Mouse (Mus musculus): ENCODE measurements around the gene Ccdc180.

The Ccdc180 gene

DNA sequence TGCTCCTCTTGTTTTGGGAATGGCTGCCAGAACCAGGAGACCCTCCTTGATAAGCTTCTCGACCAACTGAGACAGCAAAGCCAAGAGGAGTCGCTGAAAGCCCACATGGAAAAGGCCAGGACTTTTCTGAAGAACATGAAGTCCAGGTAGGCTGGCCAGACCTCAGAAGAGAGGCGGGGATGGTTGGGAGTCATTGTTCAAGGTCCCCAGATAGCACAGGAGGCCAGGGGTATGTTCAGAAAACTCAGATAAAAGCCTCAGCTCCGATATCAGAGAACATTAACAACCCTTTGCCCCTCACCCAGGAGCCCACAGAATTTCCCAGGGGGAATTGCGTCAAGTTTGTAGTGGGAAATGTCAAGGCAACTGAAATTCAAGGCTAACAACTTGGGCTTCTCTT is 21.2 kb downstream of the Ccdc180 start:
- no peak for DNase-seq (ENCODE audit: low read depth, low spot score)

DNA sequence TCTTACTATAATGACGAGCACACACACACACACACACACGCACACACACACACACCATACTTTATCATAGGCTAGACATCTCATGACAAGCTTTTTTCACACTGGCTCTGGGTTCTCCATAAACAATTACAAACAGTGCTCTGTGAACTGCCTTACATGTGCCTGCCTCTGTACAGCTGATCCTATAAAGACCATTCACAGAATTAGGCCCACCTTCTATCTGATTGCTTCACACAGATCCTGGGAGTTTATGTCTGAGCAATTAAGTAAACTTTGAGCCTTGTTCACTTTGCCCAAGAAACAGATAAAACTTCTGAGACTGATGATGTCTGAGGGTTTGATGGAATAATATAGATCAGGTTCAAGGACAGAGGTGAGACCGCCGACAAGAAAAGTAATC is 21.8 kb downstream of the Ccdc180 start:
- DNase-seq (ENCODE audit: low read depth, low spot score): no peak

DNA sequence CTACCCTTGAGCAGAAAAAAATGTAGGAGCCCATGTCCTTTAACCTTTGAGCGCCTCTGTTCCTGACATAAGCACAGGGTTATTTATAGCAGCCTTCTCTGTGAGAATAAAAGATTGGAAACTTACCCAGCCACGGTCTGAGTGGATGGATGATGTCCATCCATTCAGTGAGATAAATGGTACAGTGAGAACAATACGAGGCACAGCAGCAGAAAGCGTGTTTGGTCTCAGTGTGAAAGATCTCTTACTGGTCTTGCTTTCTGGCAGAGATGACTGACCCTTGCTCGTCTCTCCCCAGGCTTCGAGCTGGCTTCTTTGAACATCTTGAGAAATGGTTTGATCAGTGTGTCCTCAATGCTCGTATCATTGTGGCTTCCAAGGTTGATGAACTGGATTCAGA is 27.0 kb downstream of the Ccdc180 start:
- no peak for DNase-seq (ENCODE audit: low read depth, low spot score)

DNA sequence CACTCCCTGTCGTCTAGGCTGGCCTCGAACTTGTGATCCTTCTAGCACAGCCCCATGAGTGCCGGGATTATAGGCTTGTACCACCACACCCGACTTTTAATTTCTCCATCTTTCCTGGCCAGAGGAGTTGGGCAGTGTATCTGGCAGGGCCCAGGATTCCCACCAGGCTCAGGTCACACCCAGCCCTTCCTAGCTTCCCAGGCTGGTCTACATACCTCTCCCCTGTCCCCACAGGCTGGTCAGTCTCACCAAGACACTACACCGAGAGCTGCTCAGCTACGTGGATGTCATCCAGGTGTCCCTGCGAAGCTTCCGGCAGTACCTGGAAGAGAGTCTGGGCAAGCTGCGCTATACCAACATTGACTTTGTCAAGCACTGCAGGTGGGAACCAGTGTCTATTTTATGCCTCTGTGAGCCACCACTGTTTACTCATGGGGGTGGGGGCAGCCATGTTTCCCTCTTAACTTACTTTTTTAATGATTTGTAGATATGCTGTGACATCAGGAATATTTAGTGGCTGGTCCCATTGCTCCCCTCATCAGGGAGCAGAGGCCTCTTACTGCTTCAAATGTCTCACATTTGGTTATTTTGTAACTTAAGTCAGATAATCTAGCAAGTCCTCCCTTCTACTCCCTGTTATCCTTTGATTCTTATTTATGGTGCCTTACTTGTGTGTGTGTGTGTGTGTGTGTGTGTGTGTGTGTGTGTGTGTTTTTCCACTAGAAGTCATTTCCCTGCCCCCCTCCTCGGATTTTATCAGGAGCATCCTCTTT is 31.7 kb downstream of the Ccdc180 start:
- DNase-seq (ENCODE audit: low read depth, low spot score): no peak

DNA sequence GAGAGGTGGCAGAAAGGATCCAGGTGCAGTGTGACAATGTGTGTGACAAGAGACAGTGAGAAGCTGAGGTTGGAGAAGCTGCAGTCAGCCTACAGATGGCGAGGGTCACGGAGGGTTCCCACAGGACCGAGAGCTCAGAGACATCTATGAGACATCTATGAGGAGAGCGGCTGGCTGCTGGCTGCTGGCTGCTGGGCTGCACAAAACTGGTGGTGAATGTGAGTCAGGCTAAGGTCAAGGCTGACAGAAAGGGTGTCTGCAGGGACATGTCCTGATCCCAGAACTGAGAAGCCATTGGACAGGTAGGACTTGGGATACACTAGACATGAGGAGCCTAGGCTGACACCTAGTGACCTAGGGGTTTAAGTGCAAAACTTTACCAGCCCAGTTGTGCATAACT is 33.9 kb downstream of the Ccdc180 start:
- DNase-seq (ENCODE audit: low read depth, low spot score): no peak

DNA sequence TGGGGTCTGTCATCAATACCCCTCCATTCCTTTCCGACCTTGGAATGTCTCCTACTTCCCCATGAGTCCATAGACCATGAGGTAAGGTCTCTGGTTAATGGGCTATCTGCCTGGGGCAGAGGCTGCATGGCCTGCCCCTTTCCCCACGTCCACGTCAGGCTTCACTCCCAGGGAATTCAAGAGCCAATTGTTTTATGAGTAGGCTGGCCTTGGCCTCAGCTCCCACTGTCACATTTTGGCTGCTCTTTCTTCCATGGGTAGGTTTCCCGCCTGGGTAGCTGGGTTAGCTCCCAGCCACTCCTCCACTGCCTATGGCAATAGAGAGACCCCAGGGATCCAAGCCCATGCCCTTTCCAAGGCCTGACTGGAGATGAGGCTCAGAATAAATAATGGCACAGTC is 38.5 kb downstream of the Ccdc180 start:
- no peak for DNase-seq (ENCODE audit: low read depth, low spot score)

DNA sequence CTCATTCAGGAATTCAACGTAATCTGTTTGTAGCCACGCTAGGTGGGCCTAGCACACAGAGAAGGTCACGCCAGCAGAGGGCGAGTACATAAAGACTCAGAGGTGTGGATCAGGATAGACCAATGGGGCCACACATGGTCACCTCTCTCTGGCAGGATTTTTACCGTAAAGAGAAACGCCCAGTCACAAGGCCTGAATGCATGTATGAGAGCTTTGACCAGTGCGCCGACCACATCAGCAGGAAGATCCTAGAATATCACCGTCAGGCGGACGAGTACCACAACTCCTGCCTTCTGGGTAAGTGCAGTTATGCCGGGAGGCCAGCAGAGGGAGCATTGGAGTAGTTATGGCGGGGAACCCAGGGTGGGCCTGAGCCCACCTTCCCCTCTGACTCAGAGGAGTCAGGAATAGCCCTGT is 51.5 kb downstream of the Ccdc180 start:
- DNase-seq (ENCODE audit: low read depth, low spot score): no peak

DNA sequence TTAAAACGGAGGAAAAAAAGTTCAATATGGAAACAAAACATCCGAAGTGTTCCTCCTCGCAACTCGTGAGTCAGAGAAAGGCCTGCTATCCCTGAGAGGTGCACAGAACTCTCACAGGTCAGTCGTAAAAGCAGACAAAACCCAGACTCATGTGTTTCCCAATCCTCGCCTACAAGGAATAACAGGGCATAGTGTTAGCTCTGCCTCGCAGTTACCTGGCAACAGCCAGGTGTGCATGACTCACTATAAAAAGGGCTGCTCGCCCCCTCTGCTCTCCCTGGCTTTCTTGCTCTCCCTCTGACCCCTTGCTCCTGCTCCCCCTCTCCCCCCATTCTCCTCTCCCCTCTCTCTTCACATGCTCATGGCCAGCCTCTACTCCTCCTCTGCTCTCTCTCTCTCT is 57.6 kb downstream of the Ccdc180 start:
- no peak for DNase-seq (ENCODE audit: low read depth, low spot score)

DNA sequence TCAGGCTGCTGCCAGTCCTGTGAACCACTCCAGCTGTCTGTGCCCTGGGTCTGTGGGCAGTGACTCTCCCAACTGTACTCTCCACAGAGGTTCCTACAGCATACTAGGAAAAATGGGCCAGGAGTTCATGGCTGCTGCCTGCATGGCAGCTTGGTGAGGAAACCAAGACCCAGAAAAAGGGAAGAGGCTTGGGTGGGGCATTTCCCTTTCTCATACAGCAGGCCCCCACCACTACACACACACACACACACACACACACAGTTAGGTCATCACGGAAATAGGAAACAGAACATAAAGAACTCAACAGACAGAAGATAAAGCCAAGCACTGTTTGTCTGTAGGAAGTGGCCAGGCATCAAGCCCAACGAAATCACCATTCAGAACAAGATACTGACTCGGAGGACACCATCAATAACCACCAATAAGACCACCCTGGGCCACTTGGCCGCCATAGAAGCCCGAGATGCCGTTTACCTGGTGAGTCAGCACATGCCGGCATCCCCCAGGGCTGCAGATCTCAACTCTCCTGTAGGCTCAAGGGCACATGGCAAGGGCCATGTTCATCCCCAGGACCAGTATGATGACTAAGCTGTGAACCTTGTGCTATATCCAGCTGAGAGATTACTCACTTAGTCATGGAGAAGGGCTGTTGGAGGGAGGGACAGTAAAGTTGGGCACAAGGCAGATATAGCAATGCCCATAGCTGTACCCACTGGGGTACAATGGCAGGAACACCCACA is 59.2 kb downstream of the Ccdc180 start:
- DNase-seq (ENCODE audit: low read depth, low spot score): peak; percentile 34

DNA sequence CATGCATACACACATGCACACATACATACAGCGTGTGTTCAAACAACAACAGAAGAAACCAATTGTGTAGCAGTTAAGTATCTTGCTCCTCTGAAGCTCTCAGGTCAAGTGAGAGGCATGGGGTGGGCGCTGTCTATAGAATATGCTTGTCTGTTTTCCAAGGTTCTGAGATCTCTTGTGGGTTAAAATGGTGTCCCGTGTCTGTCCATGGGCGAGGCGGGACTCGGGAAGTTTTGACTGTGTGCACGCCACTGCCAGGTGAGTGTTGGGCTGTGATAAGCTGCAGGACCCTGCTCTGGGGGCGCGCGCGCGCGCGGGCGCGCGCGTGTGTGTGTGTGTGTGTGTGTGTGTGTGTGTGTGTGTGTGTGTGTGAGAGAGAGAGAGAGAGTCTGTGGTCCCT is 61.7 kb downstream of the Ccdc180 start:
- no peak for DNase-seq (ENCODE audit: low read depth, low spot score)

DNA sequence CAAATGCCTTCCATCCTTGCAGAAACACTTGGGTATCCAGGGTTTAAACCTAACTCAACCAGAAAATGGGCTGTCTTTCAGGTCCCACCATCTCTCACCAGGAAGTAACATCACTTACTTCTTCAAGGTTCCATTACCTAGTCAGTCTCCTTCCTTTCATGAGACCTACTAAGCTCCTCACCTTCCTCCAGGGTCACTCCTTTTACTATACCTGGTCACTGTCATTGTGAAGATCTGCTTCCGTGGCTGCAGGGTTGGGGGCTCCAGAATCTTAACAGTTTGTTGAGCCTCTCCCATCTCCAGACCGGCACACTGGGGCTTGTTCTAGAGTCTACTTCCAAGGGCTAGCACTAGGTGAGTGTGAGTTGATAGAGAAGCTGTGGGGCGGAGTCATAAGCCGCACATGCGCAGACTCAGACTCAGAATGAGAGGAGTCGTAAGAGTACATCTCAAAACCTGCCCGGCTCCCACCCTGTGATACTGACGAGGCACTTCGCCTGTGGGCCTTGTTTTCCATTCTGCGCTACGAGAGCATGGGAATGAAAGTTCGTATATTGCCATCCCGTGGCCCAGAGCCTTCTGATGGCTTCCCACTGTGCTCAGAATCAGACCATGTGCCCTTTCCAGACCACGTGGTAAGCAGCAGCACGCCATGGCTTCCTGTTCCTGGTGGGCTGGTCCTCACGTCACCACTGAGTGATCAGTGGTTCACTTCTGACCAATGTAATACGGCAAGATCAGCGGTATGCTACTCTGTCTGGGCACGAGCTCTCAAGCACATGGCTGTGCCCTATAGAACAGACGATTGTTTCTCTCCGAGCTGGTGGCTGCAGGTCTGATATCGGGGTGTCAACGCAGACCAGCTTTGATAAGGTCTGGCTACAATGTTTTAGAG is 63.2 kb downstream of the Ccdc180 start:
- DNase-seq (ENCODE audit: low read depth, low spot score): no peak

DNA sequence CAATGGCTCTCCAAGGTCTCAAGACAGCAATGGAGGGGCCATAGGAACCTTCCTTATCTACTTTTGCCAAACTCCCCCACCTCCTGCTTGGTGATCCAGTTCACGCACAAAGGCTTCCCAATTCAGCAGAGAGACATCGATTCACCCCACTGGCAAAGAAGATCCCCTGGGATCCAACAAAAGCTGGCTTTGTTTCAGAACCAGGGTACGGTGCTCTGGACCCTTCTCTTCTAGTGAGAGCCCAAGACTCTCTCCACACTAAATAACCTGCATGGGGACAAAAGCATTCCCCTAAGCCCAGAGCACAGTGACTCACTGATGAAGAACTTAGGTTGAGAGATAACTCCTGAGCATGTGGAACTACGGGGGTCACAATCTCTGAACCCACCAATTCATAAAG is 65.1 kb downstream of the Ccdc180 start:
- no peak for DNase-seq (ENCODE audit: low read depth, low spot score)

DNA sequence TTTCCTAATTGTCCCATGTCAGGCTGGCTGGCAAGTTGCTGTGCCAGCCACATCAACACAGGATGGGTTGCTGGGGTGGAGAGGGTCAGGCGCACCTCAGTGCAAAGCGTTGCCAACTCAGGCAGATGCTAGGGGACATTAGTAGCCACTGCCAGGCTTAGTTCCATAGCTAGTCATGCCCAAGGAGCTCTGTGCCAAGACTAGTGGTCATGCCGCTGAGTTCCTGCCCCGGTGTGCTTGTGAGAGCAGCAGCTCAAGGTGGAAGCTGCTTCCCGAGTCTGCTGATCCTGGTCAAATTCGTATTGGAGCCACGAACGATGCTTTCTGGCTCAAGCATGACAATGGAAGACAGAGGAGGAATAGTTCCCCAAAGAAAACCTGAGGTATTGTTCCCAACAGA is 66.0 kb downstream of the Ccdc180 start:
- DNase-seq (ENCODE audit: low read depth, low spot score): no peak

DNA sequence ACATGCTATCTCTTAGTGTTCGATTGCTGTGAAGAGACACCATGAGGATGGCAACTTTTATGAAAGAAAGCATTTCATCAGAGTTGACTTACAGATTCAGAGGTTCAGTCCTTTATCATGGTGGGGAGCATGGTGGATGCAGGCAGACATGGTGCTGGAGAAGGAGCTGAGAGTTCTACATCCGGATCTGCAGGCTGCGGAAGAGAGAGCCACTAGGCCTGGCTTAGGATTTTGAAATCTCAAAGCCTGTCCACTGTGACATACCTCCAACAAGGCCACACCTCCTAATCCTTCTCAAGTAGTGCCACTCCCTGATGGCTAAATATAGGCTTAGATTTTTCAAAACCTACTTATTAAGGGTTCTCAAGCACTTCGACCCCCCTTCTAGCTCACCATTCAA is 66.6 kb downstream of the Ccdc180 start:
- DNase-seq (ENCODE audit: low read depth, low spot score): no peak

DNA sequence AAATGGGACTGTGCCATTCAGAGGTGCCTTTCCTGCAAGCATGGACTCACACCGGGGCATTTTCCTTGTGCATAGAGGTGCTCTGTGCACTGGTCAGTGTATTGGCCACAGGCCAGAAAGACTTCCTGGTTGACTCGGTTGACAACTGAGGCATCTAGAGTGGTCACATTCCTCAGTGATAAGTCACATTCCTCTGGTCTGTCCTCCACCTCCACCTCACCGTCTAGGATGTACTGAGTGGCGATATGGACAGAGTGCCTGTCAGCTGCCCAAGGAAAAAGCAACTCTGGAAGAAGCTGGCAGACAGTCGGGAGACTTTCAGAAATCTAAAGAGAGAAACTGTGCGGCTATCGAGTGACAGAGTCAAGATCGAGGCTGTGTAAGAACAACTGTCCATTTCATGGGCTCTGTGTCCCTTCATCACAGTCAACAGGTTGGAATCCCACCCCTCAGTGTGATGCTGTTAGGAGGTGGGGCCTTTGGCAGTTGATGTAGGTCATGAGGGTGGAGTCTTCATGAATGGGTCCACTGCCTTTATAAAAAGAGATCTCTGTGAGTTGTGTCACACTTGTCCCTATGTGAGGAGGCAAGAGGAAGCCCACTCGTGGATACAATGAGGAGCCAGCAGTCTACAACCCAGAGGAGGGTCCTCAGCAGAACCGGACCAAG is 74.8 kb downstream of the Ccdc180 start, which contains the start of gene Tdrd7:
TSS of gene Tdrd7 (plus strand) at position 564 of the 669 bp plus-strand sequence.
- DNase-seq (ENCODE audit: low read depth, low spot score): no peak

DNA sequence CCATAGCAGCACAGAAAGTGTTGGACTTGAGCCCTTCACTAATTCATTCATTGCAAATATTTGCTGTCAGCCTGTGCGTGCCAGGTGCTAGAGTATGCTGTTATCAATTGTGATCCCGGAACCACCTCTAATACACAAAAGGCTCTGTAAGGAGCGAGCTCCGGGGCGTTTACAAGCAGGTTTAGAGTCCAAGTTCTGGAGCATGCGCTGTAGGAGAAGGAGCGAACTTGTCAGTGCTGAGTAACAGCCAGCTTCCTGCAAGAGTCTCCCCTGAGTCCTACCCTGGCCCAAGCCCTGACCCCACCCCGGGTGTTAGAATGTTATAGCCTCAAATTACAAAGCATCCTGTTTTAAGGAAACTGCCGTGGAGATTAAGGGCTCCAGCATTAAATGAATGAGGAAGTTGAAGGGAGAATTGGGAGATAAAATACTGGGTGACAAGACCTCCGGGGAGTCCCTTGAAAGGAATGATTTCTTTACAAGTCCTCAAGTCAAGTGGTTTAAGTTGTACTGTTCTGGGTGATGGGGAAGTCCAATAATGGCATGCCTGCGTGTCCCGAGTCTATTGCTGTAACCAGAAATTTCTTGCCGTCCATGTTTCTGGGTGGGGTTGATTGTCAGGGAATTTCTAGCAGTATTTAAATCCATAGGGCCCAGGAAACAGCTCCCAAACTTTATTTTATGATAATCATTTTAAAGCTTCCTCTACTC is 75.8 kb downstream of the Ccdc180 start:
- peak; percentile 42 for DNase-seq (ENCODE audit: low read depth, low spot score)

DNA sequence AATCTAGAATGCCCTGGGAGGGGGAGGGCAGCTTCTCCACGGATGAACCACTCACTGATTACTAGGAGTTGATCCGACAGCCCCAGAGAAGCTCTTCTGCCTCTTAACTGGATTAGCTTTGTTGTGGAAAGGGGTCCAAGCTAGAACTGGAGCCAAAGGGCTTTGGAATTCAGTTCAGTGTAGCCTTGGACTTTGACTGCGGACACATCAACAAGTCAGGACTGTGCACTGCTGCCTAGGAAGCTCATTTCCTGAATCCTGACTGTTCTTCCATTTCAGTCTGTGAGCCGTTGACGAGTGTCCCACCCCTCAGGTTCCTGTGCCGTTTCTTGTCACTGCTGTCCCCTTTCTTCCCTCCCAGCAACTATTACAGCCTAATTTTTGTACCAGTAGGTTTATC is 76.6 kb downstream of the Ccdc180 start:
- no peak for DNase-seq (ENCODE audit: low read depth, low spot score)

DNA sequence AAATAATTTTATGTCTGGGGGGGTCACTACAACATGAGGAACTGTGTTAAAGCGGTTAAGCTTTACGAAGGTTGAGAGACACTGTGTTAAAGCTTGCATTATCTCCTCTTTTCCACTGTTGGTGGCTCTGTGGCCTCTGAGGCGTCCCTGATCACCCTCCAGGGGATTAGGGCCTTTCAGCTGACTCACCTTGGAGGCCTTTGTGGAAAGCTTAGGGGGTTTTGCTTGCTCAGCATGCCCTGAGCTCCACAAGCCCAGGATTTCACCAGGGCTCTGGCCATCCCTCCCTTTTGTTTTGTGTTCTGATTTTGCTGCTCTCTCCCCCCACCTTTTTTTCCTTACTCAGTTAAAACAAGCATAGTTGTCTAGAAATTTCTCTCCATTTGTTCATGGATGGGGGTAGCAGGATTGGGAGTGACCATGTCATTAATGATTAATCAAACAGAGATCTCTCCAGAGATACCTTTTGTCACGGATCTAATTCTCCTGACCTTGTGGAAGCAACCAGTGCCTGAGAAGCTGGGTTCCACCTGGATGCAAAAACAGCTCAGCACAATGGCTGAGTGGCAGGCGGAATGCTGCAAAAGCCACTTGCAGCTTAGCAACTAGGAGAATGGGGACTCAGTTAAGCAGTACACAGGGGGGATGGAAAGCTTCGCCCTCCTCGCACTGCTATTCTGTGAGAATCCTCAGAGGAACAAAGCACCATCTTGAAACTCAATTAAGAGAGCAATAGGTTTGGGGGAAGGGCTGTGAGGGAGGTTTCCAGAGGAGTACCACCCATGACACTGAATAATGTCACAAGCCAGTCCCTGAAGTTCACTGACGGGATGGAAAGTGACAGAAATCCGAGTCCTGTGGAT is 77.6 kb downstream of the Ccdc180 start:
- DNase-seq (ENCODE audit: low read depth, low spot score): no peak

DNA sequence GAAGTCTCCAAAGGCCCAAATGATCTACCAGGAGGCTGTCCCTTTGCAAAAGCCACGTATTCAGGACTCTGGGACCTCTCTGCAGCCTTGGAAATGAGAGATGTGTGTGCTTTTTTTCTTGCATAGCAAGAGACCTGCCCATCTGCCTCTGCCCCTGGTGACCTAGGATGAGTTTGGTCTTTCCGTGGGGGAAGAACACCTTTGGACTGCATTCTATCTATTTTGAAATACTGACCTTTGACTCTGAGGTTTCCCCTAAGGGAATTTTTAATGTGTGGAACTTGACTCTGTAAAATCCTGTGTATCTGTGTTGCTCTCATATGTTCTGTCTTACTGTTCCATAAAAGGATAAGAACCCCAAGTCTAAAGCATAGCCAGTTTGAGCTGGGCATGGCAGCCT is 78.9 kb downstream of the Ccdc180 start:
- no peak for DNase-seq (ENCODE audit: low read depth, low spot score)

DNA sequence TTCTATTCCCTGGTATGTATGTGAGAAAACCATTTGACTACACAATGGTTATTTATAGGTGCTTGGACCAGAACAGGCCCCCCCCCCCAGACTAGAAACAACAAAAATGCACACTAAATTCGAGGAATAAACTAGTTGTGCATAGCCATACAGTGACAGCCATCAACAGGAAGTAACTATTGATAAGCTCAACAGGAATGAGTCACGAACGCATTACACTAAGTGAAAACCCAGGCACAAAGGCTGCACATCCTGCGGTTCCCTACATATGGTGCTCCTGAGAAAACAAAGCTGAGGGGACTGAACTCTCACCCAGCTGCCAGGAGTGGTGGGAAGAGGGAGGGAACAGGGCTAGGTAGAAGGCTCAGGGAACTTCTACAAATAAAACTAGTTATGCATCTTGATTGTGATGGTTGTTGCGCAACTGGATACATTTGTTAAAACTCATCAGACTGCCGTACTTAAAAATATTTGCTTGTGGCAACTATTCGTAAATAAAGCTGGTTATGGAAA is 80.0 kb downstream of the Ccdc180 start:
- no peak for DNase-seq (ENCODE audit: low read depth, low spot score)

Measured in skeletal muscle tissue, adult 2 months (tissue).